Mouse (Mus musculus) intestine, embryonic 15.5 days (tissue): ENCODE measurements around the gene Ndufa9. TPM values are rescaled to one million over a fixed set of nuclear protein-coding genes. Genes with fewer than 3 reads are reported as not detected.

Source experiments
- ATAC-seq: fragments of 200-750 bp; cut with Nextera tagmentation; 2 replicates; pipeline ENCODE4 v1.8.0; 2017; ENCODE audit warnings: moderate TSS enrichment, moderate library complexity
- H3K27ac ChIP-seq: fragments of 300-500 bp; sonication (generic); 2 replicates; pipeline ENCODE4 v1.5.1; 2015; ENCODE audit warnings: mild to moderate bottlenecking, inconsistent platforms
- H3K27me3 ChIP-seq: fragments of 300-500 bp; sonication (generic); replicated peaks from 2 replicates; pipeline ENCODE4 v1.6.1; 2015; ENCODE audit warnings: inconsistent platforms
- H3K36me3 ChIP-seq: fragments of 300-500 bp; sonication (generic); 2 replicates; pipeline ENCODE4 v1.6.1; 2015; ENCODE audit warnings: inconsistent platforms
- H3K4me1 ChIP-seq: fragments of 300-500 bp; sonication (generic); replicated peaks from 2 replicates; pipeline ENCODE4 v1.6.1; 2015; ENCODE audit warnings: inconsistent platforms
- H3K4me2 ChIP-seq: fragments of 300-500 bp; sonication (generic); replicated peaks from 2 replicates; pipeline ENCODE4 v1.6.1; 2015; ENCODE audit warnings: mild to moderate bottlenecking, inconsistent platforms
- H3K4me3 ChIP-seq: fragments of 300-500 bp; sonication (generic); replicated peaks from 2 replicates; pipeline ENCODE4 v1.5.1; 2015; ENCODE audit warnings: inconsistent platforms
- H3K9ac ChIP-seq: fragments of 300-500 bp; sonication (generic); 2 replicates; pipeline ENCODE4 v1.6.1; 2015; ENCODE audit warnings: inconsistent platforms
- H3K9me3 ChIP-seq: fragments of 300-500 bp; sonication (generic); 2 replicates; pipeline ENCODE4 v1.6.1; 2016; ENCODE audit warnings: inconsistent platforms
- WGBS: fragments of 180-500 bp; shearing (Covaris S2); methylation state at CpG from one replicate; pipeline ENCODE4 v1.1.7; 2015; 5-methylcytosine and 5-hydroxymethylcytosine counted together
- polyA plus RNA-seq: library from polyadenylated mRNA; unstranded; fragments of >200 nt; fragmentation: Nextera tagmentation; extraction: Ambion mirVana; gene quantifications from 2 replicates; pipeline ENCODE4 v1.2.1, GENCODE M21; 2015

Ndufa9 gene
- polyA plus RNA-seq, 1 experiment from 2014 or later, result 295 TPM

GRCm38 (mm10) chr6:126794751-126795150, 54.2 kb downstream of the Ndufa9 start:
- Histone ChIP-seq H3K27ac (no peak overlapping the region), H3K27me3 (no peaks in the 10 kb centered on the region), H3K4me2 (no peak overlapping the region), H3K4me1 (no peaks in the 10 kb centered on the region), H3K4me3 (no peak overlapping the region), H3K36me3 (no peaks in the 10 kb centered on the region), H3K9ac (no peak overlapping the region), H3K9me3 (no peaks in the 10 kb centered on the region)
- 86% methylated on average over 6 of the region's 6 CpGs for WGBS
- ATAC-seq, result no peak

- Histone ChIP-seq H3K27ac (no peak overlapping the region), H3K9me3 (no peaks in the 10 kb centered on the region), H3K4me1 (no peaks in the 10 kb centered on the region), H3K9ac (no peak overlapping the region), H3K27me3 (no peaks in the 10 kb centered on the region), H3K4me3 (no peak overlapping the region), H3K4me2 (no peak overlapping the region), H3K36me3 (no peaks in the 10 kb centered on the region)
- no peak for ATAC-seq
- 94% methylated on average over 6 of the region's 6 CpGs for WGBS
Measured at GRCm38 (mm10) chr6:126793689-126794088, 55.2 kb downstream of the Ndufa9 start.

GRCm38 (mm10) chr6:126791964-126792363, 57.0 kb downstream of the Ndufa9 start:
- H3K4me1 ChIP-seq, result no peaks in the 10 kb centered on the region
- peak overlapping the region; percentile 24 for H3K4me3 ChIP-seq
- H3K9ac ChIP-seq, result 0 out of 2 replicates have a peak overlapping the region, but pooled peaks have one; percentile 10
- H3K4me2 ChIP-seq, result peak overlapping the region; percentile 56
- no peaks in the 10 kb centered on the region for H3K9me3 ChIP-seq
- no peak for ATAC-seq
- no peak overlapping the region for H3K27ac ChIP-seq
- WGBS, result 24% methylated on average over 12 of the region's 12 CpGs
- no peaks in the 10 kb centered on the region for H3K27me3 ChIP-seq
- H3K36me3 ChIP-seq, result no peaks in the 10 kb centered on the region

GRCm38 (mm10) chr6:126791488-126791887, 57.4 kb downstream of the Ndufa9 start:
- no peak overlapping the region for H3K9ac ChIP-seq
- H3K4me3 ChIP-seq, result no peak overlapping the region
- H3K9me3 ChIP-seq, result no peaks in the 10 kb centered on the region
- ATAC-seq, result no peak
- 29% methylated on average over 4 of the region's 4 CpGs for WGBS
- H3K36me3 ChIP-seq, result no peaks in the 10 kb centered on the region
- H3K27me3 ChIP-seq, result no peaks in the 10 kb centered on the region
- no peak overlapping the region for H3K4me2 ChIP-seq
- no peaks in the 10 kb centered on the region for H3K4me1 ChIP-seq
- no peak overlapping the region for H3K27ac ChIP-seq

- Histone ChIP-seq H3K9ac (no peak overlapping the region), H3K4me2 (no peak overlapping the region), H3K36me3 (no peaks in the 10 kb centered on the region), H3K27ac (no peak overlapping the region), H3K4me3 (no peak overlapping the region), H3K9me3 (no peaks in the 10 kb centered on the region), H3K4me1 (no peaks in the 10 kb centered on the region), H3K27me3 (no peaks in the 10 kb centered on the region)
- no peak for ATAC-seq
- WGBS, result 75% methylated on average over 8 of the region's 8 CpGs
Measured at GRCm38 (mm10) chr6:126788863-126789262, 60.1 kb downstream of the Ndufa9 start.

GRCm38 (mm10) chr6:126784206-126784605, 64.7 kb downstream of the Ndufa9 start:
- Histone ChIP-seq H3K9me3 (no peaks in the 10 kb centered on the region), H3K4me2 (no peak overlapping the region), H3K4me1 (no peaks in the 10 kb centered on the region), H3K9ac (no peak overlapping the region), H3K36me3 (no peaks in the 10 kb centered on the region), H3K27me3 (no peaks in the 10 kb centered on the region), H3K4me3 (no peak overlapping the region), H3K27ac (no peak overlapping the region)
- peak; percentile 78 for ATAC-seq
- 60% methylated on average over 5 of the region's 5 CpGs for WGBS

- WGBS, result 56% methylated on average over 10 of the region's 10 CpGs
Measured at GRCm38 (mm10) chr6:126783651-126784066, 65.3 kb downstream of the Ndufa9 start.

GRCm38 (mm10) chr6:126783056-126783455, 65.9 kb downstream of the Ndufa9 start:
- ATAC-seq, result no peak

More at GRCm38 (mm10) chr6:126783651-126784066, 65.3 kb downstream of the Ndufa9 start:
- Histone ChIP-seq H3K9me3 (no peaks in the 10 kb centered on the region), H3K4me2 (no peak overlapping the region), H3K9ac (no peak overlapping the region), H3K27me3 (no peaks in the 10 kb centered on the region), H3K4me1 (no peaks in the 10 kb centered on the region), H3K27ac (no peak overlapping the region), H3K36me3 (no peaks in the 10 kb centered on the region), H3K4me3 (no peak overlapping the region)
- ATAC-seq, result no peak

GRCm38 (mm10) chr6:126777889-126778288, 71.0 kb downstream of the Ndufa9 start:
- Histone ChIP-seq H3K9me3 (no peaks in the 10 kb centered on the region), H3K4me3 (no peak overlapping the region), H3K36me3 (no peaks in the 10 kb centered on the region), H3K9ac (no peak overlapping the region), H3K4me1 (no peaks in the 10 kb centered on the region), H3K4me2 (no peak overlapping the region), H3K27ac (no peak overlapping the region), H3K27me3 (no peaks in the 10 kb centered on the region)
- WGBS, result 56% methylated on average over 6 of the region's 6 CpGs
- ATAC-seq, result peak; percentile 82

More at GRCm38 (mm10) chr6:126783056-126783455, 65.9 kb downstream of the Ndufa9 start:
- Histone ChIP-seq H3K4me1 (no peaks in the 10 kb centered on the region), H3K27ac (no peak overlapping the region), H3K4me2 (no peak overlapping the region), H3K36me3 (no peaks in the 10 kb centered on the region), H3K9ac (no peak overlapping the region), H3K9me3 (no peaks in the 10 kb centered on the region), H3K27me3 (no peaks in the 10 kb centered on the region), H3K4me3 (no peak overlapping the region)
- WGBS, result 86% methylated on average over 1 of the region's 1 CpGs

- Histone ChIP-seq H3K27ac (no peak overlapping the region), H3K9ac (no peak overlapping the region), H3K4me3 (no peak overlapping the region), H3K4me1 (no peaks in the 10 kb centered on the region), H3K9me3 (no peaks in the 10 kb centered on the region), H3K36me3 (no peaks in the 10 kb centered on the region), H3K4me2 (no peak overlapping the region), H3K27me3 (no peaks in the 10 kb centered on the region)
- ATAC-seq, result no peak
- 47% methylated on average over 4 of the region's 4 CpGs for WGBS
Measured at GRCm38 (mm10) chr6:126773873-126774272, 75.1 kb downstream of the Ndufa9 start.

GRCm38 (mm10) chr6:126772326-126772725, 76.6 kb downstream of the Ndufa9 start:
- no peaks in the 10 kb centered on the region for H3K9me3 ChIP-seq
- H3K9ac ChIP-seq, result no peak overlapping the region
- WGBS, result 68% methylated on average over 4 of the region's 4 CpGs
- no peaks in the 10 kb centered on the region for H3K27me3 ChIP-seq
- H3K4me1 ChIP-seq, result no peaks in the 10 kb centered on the region
- H3K36me3 ChIP-seq, result no peaks in the 10 kb centered on the region
- ATAC-seq, result no peak
- no peak overlapping the region for H3K27ac ChIP-seq
- H3K4me2 ChIP-seq, result no peak overlapping the region
- no peak overlapping the region for H3K4me3 ChIP-seq
